Mouse (Mus musculus) G1E (cell line): Measurements from ENCODE around the gene Sbno1.

Experiments used
- CTCF ChIP-seq: IDR thresholded peaks from 2 replicates; pipeline ENCODE4 v1.5.1; 2012; ENCODE audit warnings: low read depth, low read length, inconsistent platforms, mixed read lengths
- GATA2 ChIP-seq: IDR thresholded peaks from 2 replicates; pipeline ENCODE4 v1.6.1; 2012; ENCODE audit warnings: low read depth, low read length, inconsistent platforms, borderline replicate concordance
- POLR2AphosphoS5 ChIP-seq: IDR thresholded peaks from 2 replicates; pipeline ENCODE4 v1.6.1; 2012; ENCODE audit warnings: low read depth, low read length, inconsistent platforms; ENCODE audit not compliant: insufficient replicate concordance

DNA sequence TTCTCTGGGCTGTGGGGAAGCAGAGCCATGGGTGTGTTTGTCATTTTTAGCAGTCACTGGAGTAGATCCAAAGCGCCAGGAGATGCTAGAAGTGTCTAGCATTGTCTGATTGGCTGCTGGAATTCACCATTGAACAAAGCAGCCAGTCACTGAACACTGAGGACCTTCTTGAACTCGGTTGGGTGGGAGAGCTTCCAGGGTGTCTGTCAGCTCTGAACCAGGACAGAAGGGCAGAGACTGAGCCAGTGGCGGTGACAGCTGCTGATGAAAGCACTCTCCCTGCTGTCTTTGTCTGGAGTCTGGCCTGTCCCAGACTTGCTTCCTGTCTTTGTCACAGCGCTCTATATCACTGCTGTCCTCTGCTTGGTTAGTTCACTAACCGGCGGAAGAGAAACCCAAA lies 91.4 kb downstream of the Sbno1 start:
- TF ChIP-seq CTCF (no peak), POLR2AphosphoS5 (no peak), GATA2 (no peak)
